Mouse (Mus musculus) frontal cortex, postnatal 10 days (tissue): ENCODE data around the gene Nt5m.
"Not testable (repeated sequence)": the region's sequence is repeated elsewhere in the genome, so short reads cannot be mapped to it uniquely, and the experiment has no call there.

ENCODE experiments used
- DNase-seq, 2 experiments: peaks; one replicate each; pipeline ENCODE4 v3.0.0; 2022; ENCODE audit warnings: low spot score in 2 of 2, mixed read lengths in 1 of 2

The Nt5m gene

DNA sequence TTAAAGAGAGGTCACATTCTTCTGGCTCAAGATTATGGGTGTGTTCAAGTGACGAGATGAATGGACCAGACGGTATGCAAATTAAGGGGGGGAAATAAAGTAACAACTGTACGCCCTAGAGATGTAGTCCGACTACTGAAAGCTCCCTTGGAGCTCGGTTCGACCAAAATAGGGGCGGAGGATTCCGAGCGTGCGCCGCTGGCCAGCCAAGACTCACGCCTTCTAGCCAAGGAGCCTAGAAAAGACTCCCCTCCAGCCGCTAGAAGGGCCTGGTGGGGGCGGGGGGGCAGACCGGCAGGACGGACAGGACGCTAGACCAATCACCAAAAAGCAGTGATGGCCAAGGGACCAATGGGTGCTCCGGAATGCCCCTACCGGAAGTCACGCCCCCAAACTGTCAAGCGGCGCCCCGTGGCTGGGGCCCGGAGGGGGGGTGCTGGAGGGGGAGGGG, at the start of gene Nt5m:
Nt5m (plus strand) TSS at position 440 of the 451 bp plus-strand sequence.
- peak; percentile 88 to 91 for DNase-seq

- DNase-seq, result no peak
Observed at GRCm38 (mm10) chr11:59793390-59793789, 45.9 kb upstream of the Nt5m start.

- no peak for DNase-seq
Observed at GRCm38 (mm10) chr11:59800412-59800811, 38.8 kb upstream of the Nt5m start.

GRCm38 (mm10) chr11:59801881-59802280, 37.4 kb upstream of the Nt5m start:
- no peak for DNase-seq

DNA sequence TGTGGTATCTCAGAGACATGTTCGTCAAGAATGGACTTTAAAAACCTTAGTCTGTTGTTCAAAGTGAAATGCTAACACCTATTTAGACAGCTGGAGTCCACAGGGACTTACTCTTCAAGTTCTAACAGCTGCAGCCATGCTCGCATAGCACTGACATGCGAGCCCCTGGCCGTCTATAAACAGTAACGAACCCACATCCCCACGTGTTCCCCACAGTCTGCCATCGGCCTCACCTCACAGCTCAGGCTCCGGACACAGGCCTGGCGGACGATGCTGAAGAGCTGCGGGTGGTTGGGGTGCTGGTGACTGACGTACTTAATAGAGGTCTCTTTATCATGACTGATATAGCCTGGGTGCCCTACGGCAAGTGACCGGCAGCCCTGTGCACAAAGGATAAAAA, 35.7 kb upstream of the Nt5m start:
- no peak for DNase-seq

- no peak for DNase-seq
Observed at GRCm38 (mm10) chr11:59804409-59805110, 34.7 kb upstream of the Nt5m start.

- DNase-seq, result no peak
Observed at GRCm38 (mm10) chr11:59805256-59805655, 34.0 kb upstream of the Nt5m start.

DNA sequence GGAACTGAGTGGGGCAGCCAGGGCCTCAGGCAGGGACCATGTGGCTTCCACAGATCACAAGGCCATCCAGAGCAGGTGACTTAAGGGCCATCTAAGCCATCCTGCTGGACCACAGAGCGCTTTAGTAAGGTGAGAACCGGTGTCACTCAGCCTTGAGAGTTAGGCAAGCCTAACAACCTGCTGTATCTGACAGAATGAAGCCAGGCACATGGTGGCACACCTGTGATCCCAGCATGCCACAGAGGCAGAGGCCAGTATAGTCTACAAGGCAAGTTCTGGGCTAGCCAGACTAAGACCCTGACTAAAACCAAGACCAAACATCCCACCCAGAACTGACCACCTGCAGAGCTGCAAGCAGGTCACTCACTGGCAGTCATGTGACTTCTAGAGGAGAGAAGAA, 33.6 kb upstream of the Nt5m start:
- DNase-seq, result no peak

- no peak for DNase-seq
Observed at GRCm38 (mm10) chr11:59808170-59808960, 30.9 kb upstream of the Nt5m start.

GRCm38 (mm10) chr11:59809071-59809669, 30.1 kb upstream of the Nt5m start:
- no peak for DNase-seq

GRCm38 (mm10) chr11:59809670-59810474, 29.4 kb upstream of the Nt5m start, which contains the start of gene Flcn:
TSS of gene Flcn (minus strand) at chr11:59810016.
- DNase-seq, result peak; percentile 68 to 84

- DNase-seq, result no peak
Observed at GRCm38 (mm10) chr11:59810480-59811158, 28.6 kb upstream of the Nt5m start.

DNA sequence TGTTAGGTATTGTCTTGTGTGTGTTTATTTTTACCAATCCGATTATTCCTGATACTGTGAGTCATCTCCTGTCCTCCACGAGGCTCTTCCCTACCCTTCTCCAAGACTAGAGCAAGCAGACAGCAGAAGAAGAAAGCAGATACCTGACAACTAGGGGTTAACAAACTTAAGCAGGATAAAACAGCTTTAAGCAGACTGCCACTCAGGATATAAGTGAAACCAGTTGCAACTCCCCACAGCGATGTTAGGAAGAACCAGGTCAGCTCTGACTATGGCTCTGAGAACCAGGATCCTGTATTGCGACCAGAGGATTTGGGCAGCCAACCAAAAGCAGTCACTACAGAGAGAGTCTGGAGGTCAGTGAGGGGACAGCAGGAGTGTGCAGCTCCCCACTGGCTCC, 28.0 kb upstream of the Nt5m start:
- no peak for DNase-seq

GRCm38 (mm10) chr11:59813276-59813675, 26.0 kb upstream of the Nt5m start:
- no peak for DNase-seq

- DNase-seq, result no peak
Observed at GRCm38 (mm10) chr11:59814311-59814710, 24.9 kb upstream of the Nt5m start.

DNA sequence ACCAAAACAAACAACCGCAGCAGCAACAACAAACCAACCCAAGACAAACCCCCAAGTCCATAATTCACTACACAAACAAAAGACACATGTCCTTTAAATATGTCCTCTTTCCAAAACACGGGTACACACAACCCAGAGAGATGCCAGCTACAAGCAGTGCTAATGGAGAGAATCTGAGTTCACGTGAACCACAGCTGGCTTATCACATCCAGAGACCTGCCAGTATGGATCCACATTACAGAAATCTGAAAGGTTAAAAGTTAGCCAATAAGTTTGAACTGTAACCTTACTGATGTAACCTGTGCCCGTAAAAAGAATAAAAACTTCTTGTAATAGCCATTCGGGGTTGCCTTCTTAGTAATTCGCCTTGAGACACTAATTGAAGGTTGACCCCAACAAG, 24.3 kb upstream of the Nt5m start:
- no peak for DNase-seq

DNA sequence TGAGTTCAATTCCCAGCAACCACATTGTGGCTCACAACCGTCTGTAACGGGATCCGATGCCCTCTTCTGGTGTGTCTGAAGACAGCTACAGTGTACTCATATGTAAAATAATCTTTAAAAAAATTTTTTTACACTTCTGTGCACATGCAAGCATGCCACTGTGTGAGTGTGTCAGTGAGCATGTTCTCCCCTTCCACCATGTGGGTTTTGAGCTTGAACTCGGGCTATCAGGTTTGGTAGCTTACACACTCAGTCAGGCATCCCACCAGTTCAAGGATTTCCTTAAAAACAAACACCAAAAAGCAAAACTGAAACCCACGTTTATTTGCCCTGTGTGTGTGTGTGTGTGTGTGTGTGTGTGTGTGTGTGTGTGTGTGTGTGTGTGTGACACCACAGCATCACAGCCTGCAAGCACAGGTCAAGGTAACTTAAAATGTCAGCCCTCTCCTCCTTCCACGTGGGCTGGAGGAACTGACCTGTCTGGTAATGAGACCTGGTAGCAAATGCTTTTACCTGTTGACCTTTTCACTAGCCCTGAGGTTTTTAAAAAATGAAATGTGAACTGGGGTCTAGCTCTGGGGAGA, 23.7 kb upstream of the Nt5m start:
- DNase-seq, result no peak

DNA sequence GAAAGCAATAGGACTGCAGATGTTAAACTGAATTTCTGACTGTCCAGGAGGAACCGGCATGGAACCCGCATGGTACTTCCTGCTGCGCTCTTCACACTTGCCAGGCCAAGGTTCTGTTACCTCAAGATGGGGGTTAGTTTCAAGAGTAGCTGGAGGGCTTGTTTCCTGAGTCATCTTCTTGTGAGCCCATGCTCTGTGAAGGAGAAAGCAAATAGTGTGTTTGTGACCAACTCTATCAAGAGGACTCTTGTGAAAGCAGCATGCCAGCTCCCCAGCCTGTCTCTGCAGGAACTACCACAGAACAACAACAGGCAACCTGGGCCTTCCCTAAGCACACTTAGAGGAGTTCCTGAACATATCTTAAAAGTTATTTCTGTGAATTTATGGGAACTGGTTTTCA, 21.3 kb upstream of the Nt5m start:
- DNase-seq, result no peak

GRCm38 (mm10) chr11:59821625-59822024, 17.6 kb upstream of the Nt5m start:
- no peak for DNase-seq

DNA sequence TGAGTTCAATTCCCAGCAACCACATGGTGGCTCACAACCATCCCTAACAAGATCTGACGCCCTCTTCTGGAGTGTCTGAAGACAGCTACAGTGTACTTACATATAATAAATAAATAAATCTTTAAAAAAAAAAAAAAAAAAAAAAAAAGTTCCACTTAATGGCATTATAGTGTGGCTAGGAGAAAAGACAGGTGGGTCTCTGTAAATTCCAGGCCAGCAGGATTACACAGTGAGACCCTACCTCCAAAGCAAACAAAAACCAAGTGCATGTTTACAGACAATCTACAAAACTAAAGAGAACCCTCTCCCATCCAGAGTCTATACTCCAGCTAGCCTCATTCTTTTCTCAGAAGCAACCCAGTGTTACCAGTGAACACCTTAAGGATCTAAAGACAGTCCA, 1.5 kb upstream of the Nt5m start:
- not testable (repeated sequence) for DNase-seq

- no peak for DNase-seq
Observed at GRCm38 (mm10) chr11:59838426-59838825, 821 bp upstream of the Nt5m start.
